Mouse (Mus musculus): ENCODE data around the gene Wdr12. TPM values are rescaled to one million over a fixed set of nuclear protein-coding genes. Genes with fewer than 3 reads are reported as not detected.

The Wdr12 gene
- total RNA-seq, 2 experiments from 2014 or later, result 17.5 to 18.2 TPM

Other genes starting within 250 kb of the Wdr12 start
- gene Fam117b, start 185.6 kb downstream of the Wdr12 start, total RNA-seq (2021), result 10 to 100 TPM; 31.9 to 34.3 TPM
- gene Ica1l, start 55.5 kb downstream of the Wdr12 start, total RNA-seq (2021), result 1 to 10 TPM; 1.8 to 2.8 TPM
- 10 to 100 TPM; 12.6 to 18.2 TPM for gene Carf, start 398 bp downstream of the Wdr12 start, total RNA-seq (2021)
- 10 to 100 TPM; 31.4 to 46.7 TPM for gene Nbeal1, start 82.0 kb upstream of the Wdr12 start, total RNA-seq (2021)
- 10 to 100 TPM; 22.3 to 26.8 TPM for gene Cyp20a1, start 244.7 kb upstream of the Wdr12 start, total RNA-seq (2021)

All from adrenal gland, postnatal 10 days (tissue).